Mouse (Mus musculus) CH12.LX (cell line): Measurements from ENCODE around the gene Celf5. TPM values are rescaled to one million over a fixed set of nuclear protein-coding genes. Genes with fewer than 3 reads are reported as not detected.

Experiments
- DNase-seq: peaks from one replicate; pipeline ENCODE4 v3.0.0-alpha.2; 2013; ENCODE audit errors: extremely low read depth
- H3K27ac ChIP-seq: 2 replicates; pipeline ENCODE4 v1.5.1; 2012; ENCODE audit warnings: low read depth, mild to moderate bottlenecking, control low read depth, moderate library complexity; ENCODE audit not compliant: insufficient read depth
- H3K27me3 ChIP-seq: replicated peaks from 2 replicates; pipeline ENCODE3; 2012; ENCODE audit warnings: inconsistent platforms
- H3K36me3 ChIP-seq, 2 experiments: replicated peaks in 1 of 2; 2 replicates each; pipeline versions ENCODE3 to v1.6.1; 2012; ENCODE audit warnings: inconsistent platforms in 1 of 2, low read length in 1 of 2, mild to moderate bottlenecking in 1 of 2, mixed read lengths in 1 of 2, moderate library complexity in 1 of 2; ENCODE audit not compliant: control insufficient read depth in 1 of 2, insufficient read depth in 1 of 2
- H3K4me1 ChIP-seq, 2 experiments: 2 replicates each; pipeline ENCODE4 v1.6.1; 2012; ENCODE audit warnings: inconsistent platforms in 1 of 2, moderate library complexity in 1 of 2; ENCODE audit not compliant: insufficient read depth in 2 of 2, control insufficient read depth in 1 of 2
- H3K4me2 ChIP-seq: 2 replicates; pipeline ENCODE4 v1.6.1; 2012; ENCODE audit warnings: low read depth, mild to moderate bottlenecking, control low read depth; ENCODE audit not compliant: poor library complexity, insufficient read depth, severe bottlenecking
- H3K4me3 ChIP-seq, 3 experiments: fragments of 150-350 bp in 1 of 3; sonication (generic) in 1 of 3; replicated peaks in 1 of 3; 2 replicates each; pipeline versions ENCODE3 to v1.5.1; 2011 to 2012; ENCODE audit warnings: low read depth in 2 of 3, low read length in 2 of 3, mild to moderate bottlenecking in 2 of 3, moderate library complexity in 2 of 3, control low read depth in 1 of 3, improper control_type of control experiment in 1 of 3, inconsistent platforms in 1 of 3, mixed read lengths in 1 of 3; ENCODE audit not compliant: poor library complexity in 1 of 3
- H3K79me2 ChIP-seq: replicated peaks from 2 replicates; pipeline ENCODE4 v1.6.1; 2012; ENCODE audit warnings: mild to moderate bottlenecking, moderate library complexity; ENCODE audit not compliant: control insufficient read depth, poor library complexity, insufficient read depth, severe bottlenecking; ENCODE audit errors: extremely low read depth
- H3K9ac ChIP-seq: 2 replicates; pipeline ENCODE4 v1.6.1; 2012; ENCODE audit warnings: low read depth, mild to moderate bottlenecking, control low read depth, moderate library complexity; ENCODE audit not compliant: insufficient read depth
- H3K9me3 ChIP-seq: replicated peaks from 2 replicates; pipeline ENCODE3; 2012; ENCODE audit warnings: low read length, inconsistent platforms, mixed read lengths
- BHLHE40 ChIP-seq: IDR thresholded peaks from 2 replicates; pipeline ENCODE4 v1.6.1; 2011; ENCODE audit warnings: mild to moderate bottlenecking, low read depth, low read length, improper control_type of control experiment
- CHD1 ChIP-seq: IDR thresholded peaks from 2 replicates; pipeline ENCODE4 v1.6.1; 2012; ENCODE audit warnings: low read depth, low read length, improper control_type of control experiment, inconsistent platforms
- CHD2 ChIP-seq: IDR thresholded peaks from 2 replicates; pipeline ENCODE4 v1.6.1; 2011; ENCODE audit warnings: low read length, improper control_type of control experiment
- ELF1 ChIP-seq: IDR thresholded peaks from 2 replicates; pipeline ENCODE4 v1.6.1; 2014; ENCODE audit warnings: low read depth, mild to moderate bottlenecking, inconsistent platforms, low read length, improper control_type of control experiment
- EP300 ChIP-seq: IDR thresholded peaks from 2 replicates; pipeline ENCODE4 v1.6.1; 2011; ENCODE audit warnings: low read length, improper control_type of control experiment
- JUN ChIP-seq: IDR thresholded peaks from 2 replicates; pipeline ENCODE4 v1.6.1; 2011; ENCODE audit warnings: low read depth, mild to moderate bottlenecking, low read length, improper control_type of control experiment, moderate library complexity; ENCODE audit not compliant: insufficient read depth
- JUND ChIP-seq: conservative IDR thresholded peaks from 2 replicates; pipeline ENCODE4 v1.6.1; 2011; ENCODE audit warnings: low read depth, low read length, improper control_type of control experiment
- KAT2A ChIP-seq: IDR thresholded peaks from 2 replicates; pipeline ENCODE4 v1.6.1; 2012; ENCODE audit warnings: low read length, improper control_type of control experiment, inconsistent platforms; ENCODE audit not compliant: insufficient replicate concordance
- MAFK ChIP-seq: IDR thresholded peaks from 2 replicates; pipeline ENCODE4 v1.6.1; 2011; ENCODE audit warnings: low read length, improper control_type of control experiment; ENCODE audit not compliant: insufficient replicate concordance
- MAZ ChIP-seq: IDR thresholded peaks from 2 replicates; pipeline ENCODE4 v1.6.1; 2012; ENCODE audit warnings: low read depth, mild to moderate bottlenecking, inconsistent platforms, low read length, improper control_type of control experiment, moderate library complexity
- MEF2A ChIP-seq: IDR thresholded peaks from 2 replicates; pipeline ENCODE4 v1.6.1; 2014; ENCODE audit warnings: low read depth, mild to moderate bottlenecking, inconsistent platforms, low read length, improper control_type of control experiment, borderline replicate concordance
- NRF1 ChIP-seq: IDR thresholded peaks from 2 replicates; pipeline ENCODE4 v1.6.1; 2014; ENCODE audit warnings: low read depth, mild to moderate bottlenecking, inconsistent platforms, low read length, improper control_type of control experiment, moderate library complexity
- PAX5 ChIP-seq: IDR thresholded peaks from 2 replicates; pipeline ENCODE4 v1.6.1; 2012; ENCODE audit warnings: low read length, inconsistent platforms, mixed read lengths
- POLR2A ChIP-seq: IDR thresholded peaks from 2 replicates; pipeline ENCODE4 v1.6.1; 2011; ENCODE audit warnings: low read depth, mild to moderate bottlenecking, improper control_type of control experiment, low read length
- RAD21 ChIP-seq: IDR thresholded peaks from 2 replicates; pipeline ENCODE4 v1.6.1; 2011; ENCODE audit warnings: low read depth, mild to moderate bottlenecking, low read length, improper control_type of control experiment, moderate library complexity
- SIN3A ChIP-seq: IDR thresholded peaks from 2 replicates; pipeline ENCODE4 v1.6.1; 2012; ENCODE audit warnings: low read length, improper control_type of control experiment, inconsistent platforms
- TBP ChIP-seq: conservative IDR thresholded peaks from 2 replicates; pipeline ENCODE4 v1.6.1; 2011; ENCODE audit warnings: low read depth, low read length, improper control_type of control experiment
- USF1 ChIP-seq: IDR thresholded peaks from 2 replicates; pipeline ENCODE4 v1.6.1; 2014; ENCODE audit warnings: low read depth, mild to moderate bottlenecking, inconsistent platforms, low read length, improper control_type of control experiment
- ZMIZ1 ChIP-seq: IDR thresholded peaks from 2 replicates; pipeline ENCODE4 v1.6.1; 2012; ENCODE audit warnings: low read depth, mild to moderate bottlenecking, inconsistent platforms, low read length, improper control_type of control experiment
- ZNF384 ChIP-seq: IDR thresholded peaks from 2 replicates; pipeline ENCODE4 v1.6.1; 2012; ENCODE audit warnings: low read depth, low read length, improper control_type of control experiment, inconsistent platforms
- dilution Hi-C: fragments of 300-500 bp; cut with MboI; formaldehyde crosslinking; loops from 2 replicates; pipeline ENCODE4 v1.14.3; 2020; ENCODE audit warnings: low sequenced_read_pairs; ENCODE audit not compliant: extremely low pct_unique_long_range_greater_than_20kb, extremely low pct_ligation_motif_present
- in situ Hi-C: fragments of 300-500 bp; cut with MboI; formaldehyde crosslinking; loops from 3 replicates; pipeline ENCODE4 v1.14.3; 2019; ENCODE audit warnings: low sequenced_read_pairs, low pct_ligation_motif_present, low pct_unique_long_range_greater_than_20kb, mixed read lengths
- polyA plus RNA-seq: library from polyadenylated mRNA; unstranded; fragments of >175 nt; gene quantifications from 2 replicates; pipeline ENCODE4 v1.2.1, GENCODE M21; 2012; ENCODE audit warnings: low read depth; ENCODE audit not compliant: insufficient read length
- total RNA-seq, 2 experiments: library from RNA; depleted of rRNA; stranded (reverse); fragments of 300-350 nt in 1 of 2; fragments of >200 nt in 1 of 2; gene quantifications; 2 replicates each; pipeline ENCODE4 v1.2.3; 2012 to 2014

Celf5 gene
- total and polyA plus RNA-seq, 3 experiments = 0.07 to 0.08 TPM; not detected in 1

DNA sequence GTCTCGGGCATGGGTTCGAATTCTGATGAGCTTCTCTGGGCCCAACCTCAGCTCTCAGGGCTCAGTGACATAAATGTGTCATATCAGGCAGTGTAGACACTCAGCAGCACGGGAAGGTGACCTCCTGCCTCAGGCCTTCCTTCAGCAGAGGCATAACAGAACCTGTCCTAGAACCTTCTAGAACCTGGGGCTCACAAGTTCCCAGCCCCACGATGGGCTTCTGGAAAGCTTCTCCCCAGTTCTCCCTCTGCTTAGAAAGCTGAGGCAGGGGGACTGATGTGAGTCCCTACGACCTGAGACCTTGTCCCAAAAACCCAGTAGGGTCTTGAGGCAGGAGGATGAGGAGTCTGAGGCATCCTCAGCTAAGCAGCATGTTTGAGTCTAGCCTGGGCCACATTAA lies 67.4 kb downstream of the Celf5 start:
- peaks cover 8% of the 10 kb centered on the region; the same call in 1 of the 2 replicates for H3K79me2 ChIP-seq
- H3K36me3 ChIP-seq = peaks cover 26 to 60% of the 10 kb centered on the region in 2 experiments
- peaks cover 49 to 59% of the 10 kb centered on the region in 2 experiments for H3K4me1 ChIP-seq
- H3K4me3 ChIP-seq = no peak overlapping the region
- no peak for TF ChIP-seq USF1
- no peak for TF ChIP-seq MEF2A
- no peak for TF ChIP-seq CHD1
- no peak for TF ChIP-seq SIN3A
- TF ChIP-seq JUND = no peak
- TF ChIP-seq KAT2A = no peak
- no peak for TF ChIP-seq POLR2A
- no peak for TF ChIP-seq BHLHE40
- no peaks in the 10 kb centered on the region for H3K9me3 ChIP-seq
- peak overlapping the region; percentile 39; the same call in 1 of the 2 replicates for H3K4me2 ChIP-seq
- dilution Hi-C loops (no loop called here), in situ Hi-C loops (no loop called here)
- peak overlapping the region; percentile 30; the same call in 1 of the 2 replicates for H3K27ac ChIP-seq
- no peaks in the 10 kb centered on the region for H3K27me3 ChIP-seq
- no peak overlapping the region for H3K9ac ChIP-seq
- DNase-seq = no peak

DNA sequence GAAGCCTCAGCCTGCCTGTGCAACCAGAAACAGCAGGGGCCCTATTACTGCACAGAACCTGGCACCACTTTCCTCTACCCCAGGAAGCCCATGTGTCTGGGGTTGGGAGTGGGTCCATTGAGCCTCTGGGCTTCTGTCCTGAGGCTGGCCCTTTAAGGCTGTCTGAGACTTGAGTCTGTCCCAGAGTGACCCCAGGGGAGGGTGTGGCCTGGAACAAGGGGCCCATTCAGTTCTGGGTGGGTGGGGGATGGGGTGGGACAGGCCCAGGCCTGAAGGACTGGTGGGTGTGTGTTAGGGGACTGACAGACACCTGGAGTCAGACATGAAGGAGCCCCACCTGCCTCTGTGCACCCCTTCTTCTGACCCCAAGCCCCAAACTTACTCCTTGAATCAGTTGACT lies 67.8 kb downstream of the Celf5 start:
- Histone ChIP-seq H3K36me3 (peaks cover 21 to 56% of the 10 kb centered on the region in 2 experiments), H3K27me3 (no peaks in the 10 kb centered on the region), H3K79me2 (peaks cover 8% of the 10 kb centered on the region; the same call in 1 of the 2 replicates), H3K4me3 (no peak overlapping the region), H3K4me2 (peak overlapping the region; percentile 39; the same call in 1 of the 2 replicates), H3K9ac (no peak overlapping the region), H3K27ac (peak overlapping the region; percentile 30; the same call in 1 of the 2 replicates), H3K9me3 (no peaks in the 10 kb centered on the region), H3K4me1 (peaks cover 53 to 64% of the 10 kb centered on the region in 2 experiments)
- TF ChIP-seq KAT2A = no peak
- no peak for TF ChIP-seq RAD21
- no peak for TF ChIP-seq TBP
- 0 out of 2 replicates have a peak, but pooled peaks have one; percentile 23 for TF ChIP-seq CHD2
- TF ChIP-seq MAFK = no peak
- TF ChIP-seq JUND = no peak
- TF ChIP-seq SIN3A = no peak
- TF ChIP-seq NRF1 = no peak
- 0 out of 2 replicates have a peak, but pooled peaks have one; percentile 27 for TF ChIP-seq CHD1
- no peak for TF ChIP-seq JUN
- 0 out of 2 replicates have a peak, but pooled peaks have one; percentile 24 for TF ChIP-seq MAZ
- no peak for TF ChIP-seq ELF1
- TF ChIP-seq PAX5 = no peak
- no peak for TF ChIP-seq ZMIZ1
- no peak for TF ChIP-seq ZNF384
- no peak for TF ChIP-seq EP300
- no peak for DNase-seq
- in situ Hi-C loops = no loop called here
- dilution Hi-C loops = no loop called here
